Mouse (Mus musculus): Measurements from ENCODE around the gene Fgf4. TPM values are rescaled to one million over a fixed set of nuclear protein-coding genes. Genes with fewer than 3 reads are reported as not detected.
"Not testable (repeated sequence)": the region's sequence is repeated elsewhere in the genome, so short reads cannot be mapped to it uniquely, and the experiment has no call there.

Fgf4 gene
- polyA plus RNA-seq, 1 experiment from 2014 or later: 1.5 TPM

DNA sequence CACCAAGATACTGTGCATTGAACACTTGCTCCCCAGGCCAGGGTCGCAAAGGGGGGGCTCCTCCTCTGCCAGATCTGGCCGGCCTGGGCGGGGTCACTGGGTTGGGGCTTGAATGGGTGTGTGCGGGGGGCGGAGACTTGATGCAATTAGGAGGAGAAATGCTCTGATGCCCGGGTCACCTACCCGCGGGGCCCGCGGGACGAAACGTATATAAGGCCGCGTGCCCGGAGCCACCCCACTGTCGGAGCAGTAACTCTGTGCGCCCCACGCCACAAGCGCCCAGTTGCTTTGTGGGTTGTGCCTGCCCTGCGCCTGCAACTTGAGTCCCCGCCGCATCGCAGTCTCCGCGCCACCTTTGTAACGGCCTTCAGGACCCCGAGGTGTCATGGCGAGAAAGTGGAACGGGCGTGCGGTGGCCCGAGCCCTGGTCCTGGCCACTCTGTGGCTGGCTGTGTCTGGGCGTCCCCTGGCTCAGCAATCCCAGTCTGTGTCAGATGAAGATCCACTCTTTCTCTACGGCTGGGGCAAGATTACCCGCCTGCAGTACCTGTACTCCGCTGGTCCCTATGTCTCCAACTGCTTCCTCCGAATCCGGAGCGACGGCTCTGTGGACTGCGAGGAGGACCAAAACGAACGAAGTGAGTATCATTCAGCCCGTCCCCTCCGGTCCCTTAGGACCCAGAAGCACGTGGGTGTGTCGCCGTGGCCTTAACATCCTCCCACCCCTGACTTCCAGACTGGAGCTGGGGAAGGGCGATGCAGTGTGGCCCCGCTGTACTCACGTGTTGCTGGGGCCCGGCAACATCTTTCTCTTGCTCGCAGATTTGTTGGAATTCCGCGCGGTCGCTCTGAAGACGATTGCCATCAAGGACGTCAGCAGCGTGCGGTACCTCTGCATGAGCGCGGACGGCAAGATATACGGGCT is 49.4 kb downstream of the Fgf4 start, which contains the start of gene Fgf15:
Gene Fgf15 (plus strand): TSS at position 238 of the 925 bp plus-strand sequence.
- WGBS: 1% methylated on average over 65 of the region's 65 CpGs
- Histone ChIP-seq H3K27me3 (ENCODE audit: low read depth, poor library complexity, severe bottlenecking) (peaks cover 89% of the 10 kb centered on the region), H3K4me3 (peak within 1 kb of the TSS; percentile 56), H3K27ac (0 out of 2 replicates have a peak within 1 kb of the TSS, but pooled peaks have one; percentile 34), H3K4me1 (peaks cover 27% of the 10 kb centered on the region), H3K9me3 (replicated peaks) (no peaks in the 10 kb centered on the region), H3K36me3 (no peaks in the 10 kb centered on the region)
- DNase-seq (ENCODE audit: low spot score): peak; percentile 63

DNA sequence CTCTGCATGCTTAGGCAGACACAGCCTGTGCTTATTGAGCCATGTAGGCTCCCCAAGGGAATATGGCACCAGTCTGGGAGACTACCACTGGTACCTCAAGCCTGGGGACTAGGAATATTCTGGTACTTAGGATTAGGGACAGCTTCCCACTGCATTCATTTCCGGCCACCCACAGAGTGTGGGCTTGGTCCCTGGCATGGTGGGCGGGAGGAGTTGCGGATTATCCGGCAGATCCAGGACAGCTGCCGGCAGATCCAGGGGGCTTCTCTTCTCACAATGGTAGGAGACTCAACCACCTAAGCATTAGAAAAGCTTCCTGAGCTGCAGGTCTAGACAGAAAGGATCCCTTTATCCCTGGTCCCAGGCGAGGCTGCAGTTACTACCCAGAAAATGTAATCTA is 51.3 kb downstream of the Fgf4 start:
- 50% methylated on average over 6 of the region's 6 CpGs for WGBS
- Histone ChIP-seq H3K27ac (no peak overlapping the region), H3K4me1 (peaks cover 27% of the 10 kb centered on the region), H3K27me3 (ENCODE audit: low read depth, poor library complexity, severe bottlenecking) (peaks cover 79% of the 10 kb centered on the region), H3K9me3 (replicated peaks) (no peaks in the 10 kb centered on the region), H3K4me3 (no peak overlapping the region), H3K36me3 (no peaks in the 10 kb centered on the region)
- no peak for DNase-seq (ENCODE audit: low spot score)

DNA sequence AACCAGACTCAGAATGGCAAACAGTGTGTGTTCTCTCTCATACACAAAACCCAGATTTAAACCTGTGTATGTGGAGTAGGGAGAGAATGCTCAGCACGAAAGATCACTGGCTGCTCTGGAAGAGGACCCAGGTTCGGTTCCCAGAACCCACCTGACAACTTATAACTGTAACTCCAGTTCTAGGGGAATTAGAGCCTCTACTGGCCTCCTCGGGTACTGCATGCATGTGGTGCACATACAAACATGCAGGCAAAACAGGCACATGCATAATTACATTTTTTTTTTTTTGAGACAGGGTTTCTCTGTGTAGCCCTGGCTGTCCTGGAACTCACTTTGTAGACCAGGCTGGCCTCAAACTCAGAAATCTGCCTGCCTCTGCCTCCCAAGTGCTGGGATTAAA is 58.3 kb downstream of the Fgf4 start:
- not testable (repeated sequence) for H3K36me3 ChIP-seq; H3K27ac ChIP-seq; H3K9me3 ChIP-seq (replicated peaks); H3K4me3 ChIP-seq; H3K4me1 ChIP-seq; DNase-seq (ENCODE audit: low spot score)
- 90% methylated on average over 3 of the region's 3 CpGs for WGBS
- peaks cover 17% of the 10 kb centered on the region; the same call in 1 of the 2 replicates for H3K27me3 ChIP-seq (ENCODE audit: low read depth, poor library complexity, severe bottlenecking)

DNA sequence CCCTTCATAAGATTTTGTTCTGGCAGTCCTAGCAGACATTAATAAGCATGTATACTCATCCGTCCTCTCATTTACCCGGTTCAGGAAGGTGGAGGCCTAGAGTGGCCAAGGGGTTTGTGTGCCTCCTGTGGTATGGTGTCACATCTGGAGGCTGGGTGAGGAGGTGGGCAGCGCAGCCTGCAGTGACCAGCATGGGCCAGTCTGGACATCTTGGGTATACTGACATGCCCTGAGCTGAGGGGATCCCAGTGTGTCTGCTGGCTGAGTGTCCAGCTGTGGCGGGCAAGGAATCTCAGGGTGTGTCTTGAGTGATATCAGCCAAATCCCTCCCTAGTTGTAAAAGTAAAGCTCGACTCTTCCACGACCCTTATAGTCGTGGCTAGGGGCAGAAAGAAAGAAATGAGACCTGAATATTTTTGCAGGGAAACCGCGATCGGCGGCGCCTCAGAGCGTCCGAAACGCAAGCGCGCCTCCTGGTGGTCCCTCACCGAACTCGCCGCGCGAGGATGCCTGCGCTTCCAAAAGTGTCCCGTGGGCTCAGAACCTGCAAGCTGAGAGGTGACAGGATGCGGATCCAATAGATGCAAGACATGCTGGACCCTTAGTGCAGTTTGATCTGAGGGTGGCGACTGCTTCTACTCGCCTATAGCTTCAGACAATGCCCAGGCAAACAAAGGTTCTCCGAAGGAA is 59.7 kb downstream of the Fgf4 start:
- no peaks in the 10 kb centered on the region for H3K36me3 ChIP-seq
- H3K9me3 ChIP-seq (replicated peaks): no peaks in the 10 kb centered on the region
- H3K27ac ChIP-seq: no peak overlapping the region
- peaks cover 4% of the 10 kb centered on the region; the same call in 1 of the 2 replicates for H3K4me1 ChIP-seq
- H3K27me3 ChIP-seq (ENCODE audit: low read depth, poor library complexity, severe bottlenecking): 0 out of 2 replicates have a peak, but pooled peaks cover 5% of the 10 kb centered on the region
- peak overlapping the region; percentile 23; the same call in 1 of the 2 replicates for H3K4me3 ChIP-seq
- WGBS: 12% methylated on average over 28 of the region's 28 CpGs
- peak; percentile 87 for DNase-seq (ENCODE audit: low spot score)

DNA sequence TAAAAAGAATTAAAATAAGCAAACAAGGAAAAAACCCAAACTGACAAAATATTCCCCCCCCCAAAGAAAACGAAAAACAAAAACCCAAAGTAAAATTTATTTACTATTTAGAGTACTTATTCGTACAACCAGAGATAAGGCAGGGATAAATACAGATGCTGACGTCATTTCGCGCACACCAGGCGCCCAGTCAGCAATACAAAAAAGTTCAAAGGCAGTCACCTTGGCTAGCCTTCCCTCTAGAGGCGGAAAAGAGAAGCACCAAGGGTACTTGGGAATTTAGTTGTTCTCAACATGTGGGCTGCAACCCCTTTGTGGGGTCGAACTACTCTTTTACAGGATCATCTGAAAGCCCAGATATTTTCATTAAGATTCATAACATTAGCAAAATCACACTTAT is 60.6 kb downstream of the Fgf4 start:
- DNase-seq (ENCODE audit: low spot score): no peak
- no peaks in the 10 kb centered on the region for H3K36me3 ChIP-seq
- H3K4me3 ChIP-seq: no peak overlapping the region
- H3K9me3 ChIP-seq (replicated peaks): no peaks in the 10 kb centered on the region
- WGBS: 14% methylated on average over 8 of the region's 8 CpGs
- H3K27me3 ChIP-seq (ENCODE audit: low read depth, poor library complexity, severe bottlenecking): 0 out of 2 replicates have a peak, but pooled peaks cover 5% of the 10 kb centered on the region
- no peak overlapping the region for H3K27ac ChIP-seq
- H3K4me1 ChIP-seq: peaks cover 4% of the 10 kb centered on the region; the same call in 1 of the 2 replicates

DNA sequence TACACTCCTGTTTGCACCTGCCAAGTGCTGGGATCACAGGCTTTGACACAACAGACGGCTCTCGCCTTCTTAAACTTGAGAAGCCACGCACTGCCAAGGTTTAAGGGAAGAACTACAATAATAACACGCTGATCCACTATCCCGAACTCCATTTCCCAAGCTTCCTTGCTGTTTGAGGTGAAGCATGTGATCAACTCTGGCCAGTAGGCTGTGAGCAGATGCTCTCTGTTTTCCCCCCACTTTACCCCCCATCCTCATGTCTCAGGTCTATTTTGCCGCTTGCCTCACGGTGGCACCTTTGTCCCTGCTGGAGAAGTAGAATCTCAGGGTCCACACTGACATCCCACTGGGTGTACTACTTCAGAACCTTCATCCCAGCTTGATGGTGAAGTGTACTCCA is 61.5 kb downstream of the Fgf4 start:
- Histone ChIP-seq H3K4me3 (no peak overlapping the region), H3K27ac (no peak overlapping the region), H3K4me1 (peaks cover 4% of the 10 kb centered on the region; the same call in 1 of the 2 replicates), H3K9me3 (replicated peaks) (no peaks in the 10 kb centered on the region), H3K27me3 (ENCODE audit: low read depth, poor library complexity, severe bottlenecking) (0 out of 2 replicates have a peak, but pooled peaks cover 5% of the 10 kb centered on the region), H3K36me3 (no peaks in the 10 kb centered on the region)
- no peak for DNase-seq (ENCODE audit: low spot score)
- WGBS: 28% methylated on average over 7 of the region's 7 CpGs

DNA sequence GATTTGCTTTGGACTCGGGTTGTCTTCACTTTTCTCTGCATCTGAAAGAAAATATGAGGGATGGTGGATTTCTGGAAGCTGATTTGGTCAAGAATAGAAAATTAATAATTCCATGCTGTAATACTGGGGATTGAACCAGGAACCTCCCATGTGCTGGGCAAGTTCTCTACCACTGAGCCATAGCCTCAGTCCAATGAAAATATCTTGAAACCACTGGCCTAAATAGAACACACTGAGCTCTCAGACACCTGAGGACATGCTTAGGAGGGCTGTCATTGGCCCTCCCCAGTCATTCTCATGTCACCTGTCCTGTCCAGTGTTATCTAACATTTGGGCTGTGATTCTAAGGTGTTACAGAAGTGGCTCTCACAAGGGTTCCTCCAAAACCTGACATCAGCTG is 64.0 kb downstream of the Fgf4 start:
- no peak overlapping the region for H3K27ac ChIP-seq
- H3K9me3 ChIP-seq (replicated peaks): no peaks in the 10 kb centered on the region
- no peaks in the 10 kb centered on the region for H3K36me3 ChIP-seq
- WGBS: 80% methylated on average over 1 of the region's 1 CpGs
- 0 out of 2 replicates have a peak, but pooled peaks cover 5% of the 10 kb centered on the region for H3K27me3 ChIP-seq (ENCODE audit: low read depth, poor library complexity, severe bottlenecking)
- H3K4me3 ChIP-seq: no peak overlapping the region
- peaks cover 13% of the 10 kb centered on the region for H3K4me1 ChIP-seq
- DNase-seq (ENCODE audit: low spot score): no peak

DNA sequence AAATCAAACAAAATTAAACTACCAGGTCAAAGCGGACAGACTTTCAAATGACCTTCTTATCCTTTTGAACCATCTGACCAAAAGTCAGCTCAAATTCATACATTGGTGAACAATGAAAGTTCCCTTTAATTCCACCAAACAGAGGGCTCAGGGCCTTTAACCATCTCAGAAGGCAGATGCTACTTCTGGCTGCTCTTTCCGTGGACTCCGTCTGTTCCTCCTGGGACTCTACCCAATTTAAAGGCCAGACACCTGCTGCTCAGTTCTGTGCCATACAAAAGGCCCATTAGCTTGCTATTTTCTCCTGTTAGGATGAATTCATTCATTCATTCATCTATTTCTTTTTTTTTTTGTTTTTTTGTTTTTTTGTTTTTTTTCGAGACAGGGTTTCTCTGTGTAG is 65.7 kb downstream of the Fgf4 start:
- no peaks in the 10 kb centered on the region for H3K9me3 ChIP-seq (replicated peaks)
- H3K27ac ChIP-seq: no peak overlapping the region
- H3K4me1 ChIP-seq: peaks cover 10% of the 10 kb centered on the region
- 0 out of 2 replicates have a peak, but pooled peaks cover 5% of the 10 kb centered on the region for H3K36me3 ChIP-seq
- H3K27me3 ChIP-seq (ENCODE audit: low read depth, poor library complexity, severe bottlenecking): 0 out of 2 replicates have a peak, but pooled peaks cover 5% of the 10 kb centered on the region
- no peak for DNase-seq (ENCODE audit: low spot score)
- H3K4me3 ChIP-seq: no peak overlapping the region
- WGBS: 83% methylated on average over 4 of the region's 4 CpGs

DNA sequence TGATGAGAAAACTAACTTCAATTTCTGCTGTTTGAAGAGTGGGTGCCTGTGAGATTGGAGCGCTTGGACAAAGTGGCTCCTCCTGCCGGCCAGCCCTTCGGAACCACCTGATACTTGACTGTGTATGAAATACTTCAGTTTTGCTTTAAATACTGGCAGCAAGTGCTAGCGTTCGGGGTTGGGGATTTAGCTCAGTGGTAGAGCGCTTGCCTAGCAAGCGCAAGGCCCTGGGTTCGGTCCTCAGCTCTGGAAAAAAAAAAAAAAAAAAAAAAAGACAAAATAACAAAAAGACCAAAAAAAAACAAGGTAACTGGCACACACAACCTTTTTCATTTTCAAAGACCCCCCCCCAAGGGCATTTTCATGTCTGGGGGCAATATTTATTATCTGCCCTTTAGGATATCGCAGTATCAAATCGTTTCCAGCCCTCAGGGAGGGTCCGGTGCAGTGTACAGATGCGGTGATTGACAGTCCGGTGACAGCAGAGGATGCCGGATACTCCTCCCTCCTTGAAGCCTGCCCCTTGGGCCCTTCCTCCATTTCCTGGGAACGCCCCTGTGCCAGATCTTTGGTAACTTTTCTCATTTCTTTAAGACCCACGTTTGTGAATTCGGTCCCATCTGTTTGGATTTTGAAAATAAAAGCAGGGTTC is 67.3 kb downstream of the Fgf4 start:
- Histone ChIP-seq H3K27me3 (ENCODE audit: low read depth, poor library complexity, severe bottlenecking) (no peaks in the 10 kb centered on the region), H3K9me3 (replicated peaks) (no peaks in the 10 kb centered on the region), H3K27ac (peak overlapping the region; percentile 86), H3K4me1 (peaks cover 10% of the 10 kb centered on the region), H3K4me3 (peak overlapping the region; percentile 93), H3K36me3 (peaks cover 18% of the 10 kb centered on the region)
- DNase-seq (ENCODE audit: low spot score): no peak
- 10% methylated on average over 17 of the region's 17 CpGs for WGBS

Other genes starting within 250 kb of the Fgf4 start
- gene Ano1, start 95.4 kb upstream of the Fgf4 start, polyA plus RNA-seq (2016; fragmentation: Nextera tagmentation; extraction: Ambion mirVana): 3.1 and 6.0 TPM in 2 replicates
- 0.41 and 0.46 TPM in 2 replicates for gene Fgf3, start 9.3 kb upstream of the Fgf4 start, polyA plus RNA-seq (2016; fragmentation: Nextera tagmentation; extraction: Ambion mirVana)
- gene Fgf15, start 49.2 kb downstream of the Fgf4 start, polyA plus RNA-seq (2016; fragmentation: Nextera tagmentation; extraction: Ambion mirVana): 0.35 and 0.70 TPM in 2 replicates
- 23.4 and 27.2 TPM in 2 replicates for gene LTO1, start 67.7 kb downstream of the Fgf4 start, polyA plus RNA-seq (2016; fragmentation: Nextera tagmentation; extraction: Ambion mirVana)
- gene Ccnd1, start 92.6 kb downstream of the Fgf4 start, polyA plus RNA-seq (2016; fragmentation: Nextera tagmentation; extraction: Ambion mirVana): 152 and 160 TPM in 2 replicates